Mouse (Mus musculus): ENCODE measurements around the gene Prss54. TPM values are rescaled to one million over a fixed set of nuclear protein-coding genes. Genes with fewer than 3 reads are reported as not detected.
"Not testable (repeated sequence)": the region's sequence is repeated elsewhere in the genome, so short reads cannot be mapped to it uniquely, and the experiment has no call there.

Prss54 gene
- 0.79 TPM in 1 of 2 replicates, not detected in the other for polyA plus RNA-seq (2012; ENCODE audit: insufficient read depth, low replicate concordance)

DNA sequence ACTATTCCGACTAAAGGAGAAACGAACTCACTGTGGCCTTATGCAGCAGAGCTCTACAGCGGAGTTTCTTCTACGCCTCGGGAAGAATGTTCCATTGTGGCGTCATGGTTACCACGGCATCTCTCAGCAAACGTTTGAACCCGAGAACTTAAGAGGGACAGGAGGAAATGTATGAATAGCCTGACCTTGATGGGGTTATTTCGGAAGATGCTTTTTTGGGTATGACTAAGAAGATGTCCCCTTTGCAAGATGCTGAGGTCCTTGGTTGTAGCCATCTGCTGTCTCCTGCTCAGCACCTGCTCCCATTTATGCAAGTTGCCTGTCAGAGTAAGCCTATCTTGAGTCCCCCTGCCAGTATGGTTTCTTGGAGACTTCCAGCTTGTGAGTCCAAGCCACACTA, at the start of gene Prss54:
Gene Prss54, minus strand, starts transcription at position 101 of the 400 bp plus-strand sequence.
- H3K27me3 ChIP-seq (replicated peaks), result peaks cover 14% of the 10 kb centered on the region
- peaks cover 5% of the 10 kb centered on the region for H3K4me1 ChIP-seq
- no peak for TF ChIP-seq FLI1 (IDR thresholded peaks at IDR 0.05; ENCODE audit: low read length)
- no peak within 1 kb of the TSS for H3K4me3 ChIP-seq (replicated peaks)
- no peaks in the 10 kb centered on the region for H3K36me3 ChIP-seq (replicated peaks; ENCODE audit: low read length)
- H3K9me3 ChIP-seq, result no peaks in the 10 kb centered on the region

DNA sequence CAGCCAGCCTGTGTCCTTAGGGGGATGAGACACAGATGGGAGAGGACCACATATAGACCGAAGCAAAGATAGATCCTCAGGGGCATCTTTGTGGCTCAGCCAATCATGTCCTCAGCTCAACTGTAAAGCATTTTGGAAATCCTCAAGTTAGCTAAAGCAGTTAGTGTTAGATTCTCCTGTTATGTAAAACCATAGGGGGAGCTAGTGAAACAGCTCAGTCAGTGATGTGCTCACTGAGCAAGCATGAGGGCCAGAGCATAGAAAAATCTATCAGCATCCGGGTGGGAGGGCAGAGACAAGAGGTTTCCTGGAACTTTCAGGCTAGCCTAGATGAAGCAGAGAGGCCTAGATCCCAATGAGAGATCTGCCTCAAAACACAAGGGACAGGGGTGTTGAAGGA, 48.7 kb upstream of the Prss54 start:
- Histone ChIP-seq H3K4me1 (no peaks in the 10 kb centered on the region), H3K27me3 (replicated peaks) (peaks cover 46% of the 10 kb centered on the region), H3K4me3 (replicated peaks) (no peak overlapping the region), H3K9me3 (peaks cover 10% of the 10 kb centered on the region), H3K36me3 (replicated peaks; ENCODE audit: low read length) (no peaks in the 10 kb centered on the region)
- TF ChIP-seq GATA1 (IDR thresholded peaks at IDR 0.05; ENCODE audit: borderline replicate concordance, low read length) (no peak), FLI1 (IDR thresholded peaks at IDR 0.05; ENCODE audit: low read length) (no peak)

DNA sequence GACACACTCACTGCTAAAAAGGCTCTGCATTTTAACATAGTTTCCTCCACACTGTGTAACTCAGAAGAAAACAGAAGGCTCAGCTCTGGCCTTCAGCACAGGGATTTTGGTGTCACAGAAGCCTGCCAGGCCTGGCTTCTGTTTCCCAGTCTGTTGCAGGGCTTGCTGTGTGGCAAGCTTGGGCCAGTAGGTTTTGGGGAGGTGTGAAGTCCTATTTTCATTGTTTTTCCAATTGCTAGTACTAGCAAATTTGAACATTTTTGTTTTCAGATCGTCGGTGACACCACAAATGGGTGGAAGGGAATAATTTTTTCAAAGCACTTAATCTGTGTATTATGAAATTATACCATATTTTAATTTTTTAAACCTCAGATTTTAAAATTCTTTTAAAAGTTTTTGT, 43.9 kb upstream of the Prss54 start:
- Histone ChIP-seq H3K4me1 (no peaks in the 10 kb centered on the region), H3K9me3 (no peaks in the 10 kb centered on the region), H3K4me3 (replicated peaks) (no peak overlapping the region), H3K36me3 (replicated peaks; ENCODE audit: low read length) (no peaks in the 10 kb centered on the region), H3K27me3 (replicated peaks) (peaks cover 54% of the 10 kb centered on the region)
- no peak for TF ChIP-seq GATA1 (IDR thresholded peaks at IDR 0.05; ENCODE audit: borderline replicate concordance, low read length)
- no peak for TF ChIP-seq FLI1 (IDR thresholded peaks at IDR 0.05; ENCODE audit: low read length)

DNA sequence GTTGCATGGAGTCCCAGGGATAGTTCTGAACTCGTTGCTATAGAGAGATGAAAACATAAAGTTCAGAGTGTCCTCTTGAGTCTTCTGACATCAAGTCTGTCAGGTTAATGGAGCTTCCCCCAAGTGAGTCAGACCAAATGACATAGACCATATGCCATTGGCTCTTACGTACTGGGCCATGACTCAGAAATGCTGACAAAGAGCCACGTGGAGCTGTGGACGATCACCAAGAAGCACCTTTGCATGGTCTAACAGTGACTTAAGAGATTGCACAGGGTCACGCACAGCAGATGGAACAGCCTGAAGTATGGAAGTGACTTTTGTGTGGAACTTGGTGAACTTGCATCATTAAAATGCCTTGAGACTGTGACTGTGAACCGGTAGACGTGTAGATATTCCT, 40.2 kb upstream of the Prss54 start:
- peaks cover 58% of the 10 kb centered on the region for H3K27me3 ChIP-seq (replicated peaks)
- peaks cover 7% of the 10 kb centered on the region; the same call in 1 of the 2 replicates for H3K4me1 ChIP-seq
- no peaks in the 10 kb centered on the region for H3K9me3 ChIP-seq
- no peak for TF ChIP-seq FLI1 (IDR thresholded peaks at IDR 0.05; ENCODE audit: low read length)
- TF ChIP-seq GATA1 (IDR thresholded peaks at IDR 0.05; ENCODE audit: borderline replicate concordance, low read length), result no peak
- H3K36me3 ChIP-seq (replicated peaks; ENCODE audit: low read length), result no peaks in the 10 kb centered on the region
- H3K4me3 ChIP-seq (replicated peaks), result no peak overlapping the region

DNA sequence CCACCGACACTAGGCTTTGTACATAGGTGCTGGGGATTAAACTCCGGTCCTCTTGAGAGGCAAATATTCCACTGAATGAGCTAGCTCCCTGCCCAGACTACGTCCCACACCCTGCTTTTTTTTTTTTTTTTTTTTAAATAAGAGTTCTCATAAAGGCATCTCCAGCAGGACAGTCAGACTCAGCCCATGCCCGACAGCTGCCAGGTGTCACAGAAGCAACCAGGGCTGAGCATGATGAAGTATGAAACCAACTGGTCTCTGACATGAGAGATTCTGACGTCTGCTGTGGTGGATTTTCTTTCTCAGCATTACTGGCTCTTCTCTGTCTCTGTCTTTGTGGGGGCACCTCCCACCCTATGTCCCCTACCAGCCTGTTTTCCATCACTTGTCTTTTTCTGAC, 35.6 kb upstream of the Prss54 start:
- H3K4me3 ChIP-seq (replicated peaks), result peak overlapping the region; percentile 15
- TF ChIP-seq FLI1 (IDR thresholded peaks at IDR 0.05; ENCODE audit: low read length) (no peak), GATA1 (IDR thresholded peaks at IDR 0.05; ENCODE audit: borderline replicate concordance, low read length) (no peak)

DNA sequence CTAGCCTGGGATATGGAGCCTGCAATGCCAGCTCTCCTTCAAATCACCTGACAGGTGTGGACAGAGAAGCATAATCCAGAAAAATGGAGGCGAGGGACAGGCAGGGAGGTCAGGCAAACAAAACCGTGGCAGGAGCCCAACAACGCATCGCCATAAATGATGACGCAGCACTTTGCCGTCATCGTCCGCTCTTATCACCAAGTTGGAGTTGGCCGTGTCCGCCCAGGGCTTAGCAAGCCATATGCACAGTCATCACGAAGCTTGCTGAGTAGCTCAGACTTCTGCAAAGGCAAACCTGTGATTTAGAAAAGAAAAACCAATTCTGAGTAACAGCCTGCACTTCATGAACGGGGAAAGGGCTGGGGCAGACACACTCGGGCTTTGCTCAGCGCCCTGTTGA, 34.6 kb upstream of the Prss54 start:
- H3K9me3 ChIP-seq, result no peaks in the 10 kb centered on the region
- peaks cover 53% of the 10 kb centered on the region for H3K27me3 ChIP-seq (replicated peaks)
- peaks cover 12% of the 10 kb centered on the region; the same call in 1 of the 2 replicates for H3K4me1 ChIP-seq
- H3K36me3 ChIP-seq (replicated peaks; ENCODE audit: low read length), result no peaks in the 10 kb centered on the region
- no peak for TF ChIP-seq FLI1 (IDR thresholded peaks at IDR 0.05; ENCODE audit: low read length)
- H3K4me3 ChIP-seq (replicated peaks), result no peak overlapping the region

More for the DNA sequence above, 35.6 kb upstream of the Prss54 start:
- H3K36me3 ChIP-seq (replicated peaks; ENCODE audit: low read length), result no peaks in the 10 kb centered on the region
- H3K9me3 ChIP-seq, result no peaks in the 10 kb centered on the region
- peaks cover 60% of the 10 kb centered on the region for H3K27me3 ChIP-seq (replicated peaks)
- H3K4me1 ChIP-seq, result peaks cover 12% of the 10 kb centered on the region; the same call in 1 of the 2 replicates

DNA sequence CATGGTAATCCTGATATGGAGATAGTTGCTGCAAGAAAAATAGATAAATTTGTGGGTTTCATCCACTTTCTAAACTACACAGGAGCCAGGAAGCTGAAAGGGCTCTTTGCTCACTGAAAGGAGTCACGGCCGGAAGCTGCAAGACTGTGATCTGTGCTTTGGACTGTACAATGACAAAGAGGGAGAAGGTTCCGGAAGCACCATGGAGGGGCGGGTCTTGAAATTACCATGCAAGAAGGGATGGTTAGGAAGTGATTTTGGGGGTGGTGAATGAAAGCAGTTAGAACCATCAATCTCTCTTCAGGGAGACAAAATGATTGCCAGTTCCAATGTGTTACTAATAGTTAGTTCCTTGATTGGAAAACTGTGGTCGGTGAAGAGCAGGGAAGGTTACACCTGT, 33.3 kb upstream of the Prss54 start:
- H3K4me1 ChIP-seq, result peaks cover 12% of the 10 kb centered on the region; the same call in 1 of the 2 replicates
- no peak overlapping the region for H3K4me3 ChIP-seq (replicated peaks)
- no peak for TF ChIP-seq FLI1 (IDR thresholded peaks at IDR 0.05; ENCODE audit: low read length)
- no peak for TF ChIP-seq GATA1 (IDR thresholded peaks at IDR 0.05; ENCODE audit: borderline replicate concordance, low read length)
- H3K27me3 ChIP-seq (replicated peaks), result peaks cover 45% of the 10 kb centered on the region
- H3K9me3 ChIP-seq, result no peaks in the 10 kb centered on the region
- no peaks in the 10 kb centered on the region for H3K36me3 ChIP-seq (replicated peaks; ENCODE audit: low read length)

DNA sequence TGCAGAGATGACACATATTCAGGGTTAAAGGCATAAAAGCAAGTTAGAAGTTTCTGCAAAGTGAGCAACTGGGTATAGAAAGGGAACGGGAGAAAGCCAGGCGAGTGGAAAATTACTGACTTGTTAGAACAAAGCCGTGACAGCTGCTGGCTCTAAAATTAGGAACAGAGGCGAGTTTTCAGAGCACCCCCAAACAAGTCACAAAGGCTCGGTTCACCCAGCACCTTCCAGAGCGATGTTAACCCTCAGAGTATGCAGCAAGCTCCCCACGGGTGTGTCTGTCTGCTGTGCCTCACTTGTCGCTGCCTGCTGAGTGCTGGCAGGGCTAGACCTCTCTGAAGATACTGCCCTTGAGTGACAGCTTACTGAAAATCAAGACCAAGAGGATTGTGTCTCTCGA, 31.1 kb upstream of the Prss54 start:
- no peaks in the 10 kb centered on the region for H3K36me3 ChIP-seq (replicated peaks; ENCODE audit: low read length)
- H3K9me3 ChIP-seq, result no peaks in the 10 kb centered on the region
- peaks cover 9% of the 10 kb centered on the region; the same call in 1 of the 2 replicates for H3K4me1 ChIP-seq
- H3K27me3 ChIP-seq (replicated peaks), result peaks cover 30% of the 10 kb centered on the region
- no peak overlapping the region for H3K4me3 ChIP-seq (replicated peaks)
- TF ChIP-seq GATA1 (IDR thresholded peaks at IDR 0.05; ENCODE audit: borderline replicate concordance, low read length), result no peak
- TF ChIP-seq FLI1 (IDR thresholded peaks at IDR 0.05; ENCODE audit: low read length), result no peak

DNA sequence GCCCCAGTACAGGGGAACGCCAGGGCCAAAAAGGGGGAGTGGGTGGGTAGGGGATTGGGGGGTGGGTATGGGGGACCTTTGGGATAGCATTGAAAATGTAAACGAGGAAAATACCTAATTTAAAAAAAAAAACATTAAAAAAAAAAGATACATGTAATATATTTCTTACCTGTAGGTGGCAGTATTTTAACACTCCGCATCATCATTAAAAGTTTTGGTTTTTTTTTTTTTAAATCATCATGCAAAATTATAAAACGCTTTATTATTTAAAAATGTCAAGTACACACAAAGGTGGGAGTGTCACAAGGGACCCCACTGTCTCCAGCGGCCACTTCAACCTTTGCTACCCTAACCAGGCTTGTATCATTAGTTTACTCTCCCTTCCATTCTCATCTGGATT, 30.4 kb upstream of the Prss54 start:
- not testable (repeated sequence) for H3K4me3 ChIP-seq (replicated peaks); H3K9me3 ChIP-seq; H3K4me1 ChIP-seq; H3K36me3 ChIP-seq (replicated peaks; ENCODE audit: low read length)
- peaks cover 23% of the 10 kb centered on the region for H3K27me3 ChIP-seq (replicated peaks)

DNA sequence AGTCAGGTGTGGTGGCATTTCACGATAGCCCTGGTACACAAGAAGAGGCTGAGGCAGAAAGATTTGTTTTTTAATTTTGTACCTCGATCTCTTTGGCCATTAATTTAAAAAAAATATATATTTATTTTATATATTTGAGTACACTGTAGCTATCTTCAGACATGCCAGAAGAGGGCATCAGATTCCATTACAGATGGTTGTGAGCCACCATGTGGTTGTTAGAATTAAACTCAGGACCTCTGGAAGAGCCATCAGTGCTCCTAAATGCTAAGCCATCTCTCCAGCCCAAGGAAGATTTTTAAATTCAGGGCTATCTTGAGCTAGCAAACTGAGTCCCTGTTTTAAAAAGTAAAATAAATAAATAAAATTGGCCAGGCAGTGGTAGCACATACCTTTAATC, 26.0 kb upstream of the Prss54 start:
- H3K27me3 ChIP-seq (replicated peaks), result peaks cover 3% of the 10 kb centered on the region
- H3K4me1 ChIP-seq, result no peaks in the 10 kb centered on the region
- no peaks in the 10 kb centered on the region for H3K36me3 ChIP-seq (replicated peaks; ENCODE audit: low read length)
- TF ChIP-seq FLI1 (IDR thresholded peaks at IDR 0.05; ENCODE audit: low read length), result no peak
- TF ChIP-seq GATA1 (IDR thresholded peaks at IDR 0.05; ENCODE audit: borderline replicate concordance, low read length), result no peak
- no peak overlapping the region for H3K4me3 ChIP-seq (replicated peaks)
- H3K9me3 ChIP-seq, result no peaks in the 10 kb centered on the region

DNA sequence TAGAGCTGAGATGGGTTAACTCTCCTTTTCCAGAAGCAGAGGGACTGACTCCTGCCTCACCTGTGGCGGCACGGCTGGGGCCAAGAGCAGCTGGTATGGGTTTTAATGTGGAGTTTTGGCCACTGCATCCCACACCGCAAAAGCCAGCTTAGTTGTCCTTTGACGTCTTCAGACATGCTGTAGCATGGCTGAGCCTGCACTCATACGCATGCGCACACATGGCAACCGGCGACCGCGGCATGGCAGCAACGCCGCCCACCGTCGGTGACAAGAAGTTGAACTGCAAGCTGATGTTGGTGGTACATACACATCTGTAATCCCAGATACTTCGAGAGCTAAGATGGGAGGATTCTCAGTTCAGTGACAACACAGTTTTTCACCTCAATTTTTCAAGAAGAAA, 25.2 kb upstream of the Prss54 start:
- Histone ChIP-seq H3K4me1 (no peaks in the 10 kb centered on the region), H3K36me3 (replicated peaks; ENCODE audit: low read length) (no peaks in the 10 kb centered on the region), H3K27me3 (replicated peaks) (peaks cover 6% of the 10 kb centered on the region), H3K9me3 (no peaks in the 10 kb centered on the region), H3K4me3 (replicated peaks) (peak overlapping the region; percentile 28)
- no peak for TF ChIP-seq GATA1 (IDR thresholded peaks at IDR 0.05; ENCODE audit: borderline replicate concordance, low read length)
- no peak for TF ChIP-seq FLI1 (IDR thresholded peaks at IDR 0.05; ENCODE audit: low read length)

All from megakaryocyte, embryonic 14.5 days (primary cell).